Mouse (Mus musculus): ENCODE data around the gene Fto. TPM values are rescaled to one million over a fixed set of nuclear protein-coding genes. Genes with fewer than 3 reads are reported as not detected.

Gene Fto
- polyA plus RNA-seq, 1 experiment = 43.9 TPM

DNA sequence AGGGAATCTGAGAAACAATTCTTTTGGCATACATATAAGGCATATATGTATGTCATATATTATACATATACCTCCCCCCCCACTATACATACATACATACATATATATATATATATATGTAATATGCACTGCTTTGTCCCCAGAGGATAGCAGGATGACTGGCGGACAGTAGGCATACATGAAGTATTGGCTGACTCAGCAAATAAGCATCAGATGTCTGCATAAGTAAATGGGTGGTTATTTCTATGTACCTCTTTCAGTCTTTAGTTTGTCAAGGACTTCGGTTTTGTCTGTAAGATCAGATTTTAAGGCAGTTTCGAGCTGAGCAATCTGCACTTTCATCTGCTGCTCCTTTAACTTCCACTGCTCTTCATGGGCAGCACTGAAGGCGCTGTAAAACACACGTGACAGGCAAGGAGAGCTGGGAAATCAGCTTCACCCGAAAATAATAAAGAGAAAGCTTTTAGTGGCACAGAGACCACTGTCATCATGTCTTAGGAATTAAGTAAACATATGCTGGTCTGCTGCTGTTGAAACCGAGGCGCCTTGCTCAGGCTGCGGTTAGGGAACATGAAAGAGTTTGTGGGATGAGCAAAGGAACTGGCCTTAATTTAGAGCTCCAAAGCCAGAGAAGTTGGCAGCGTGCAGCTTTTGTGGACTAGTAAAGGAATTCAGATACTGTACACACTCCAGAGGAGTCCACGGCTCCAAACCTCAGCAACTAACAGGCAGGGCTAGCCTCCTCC is 32.7 kb upstream of the Fto start:
- no peak for TF ChIP-seq POLR2A (IDR thresholded peaks at IDR 0.05; ENCODE audit: low read depth, low read length)
- no peak for TF ChIP-seq CTCF (conservative IDR thresholded peaks at IDR 0.05; ENCODE audit: insufficient read depth, insufficient read length, low read depth, low read length)
- Histone ChIP-seq H3K4me1 (ENCODE audit: control insufficient read depth, insufficient read depth, low read length) (no peaks in the 10 kb centered on the region), H3K36me3 (ENCODE audit: control insufficient read depth, insufficient read depth, low read length) (0 out of 2 replicates have a peak, but pooled peaks cover 2% of the 10 kb centered on the region), H3K27me3 (replicated peaks; ENCODE audit: control insufficient read depth, insufficient read depth, low read length) (no peaks in the 10 kb centered on the region), H3K27ac (ENCODE audit: insufficient read depth, low read depth, low read length) (no peak overlapping the region), H3K4me3 (ENCODE audit: insufficient read depth, low read depth, low read length) (no peak overlapping the region)
- WGBS = 88% methylated on average over 11 of the region's 11 CpGs
- DNase-seq = no peak

DNA sequence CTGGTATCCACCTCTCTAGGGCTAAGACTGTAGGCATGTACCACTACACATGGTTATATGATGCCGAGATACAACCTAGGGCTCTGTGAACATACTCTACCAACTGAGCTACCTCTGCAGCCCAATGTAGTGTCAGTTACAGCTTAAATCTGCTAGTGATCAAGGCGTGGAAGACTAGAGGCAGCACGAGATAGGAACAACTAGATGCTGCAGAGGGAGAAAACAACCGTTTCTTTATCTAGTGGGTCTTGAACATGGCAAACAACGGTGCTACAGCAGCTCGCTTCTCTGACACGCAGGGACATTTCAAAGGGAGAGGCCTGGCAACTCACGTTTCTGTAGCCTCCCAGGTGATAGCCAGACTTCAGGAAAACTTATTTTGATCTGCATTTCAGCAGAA is 31.8 kb upstream of the Fto start:
- Histone ChIP-seq H3K27ac (ENCODE audit: insufficient read depth, low read depth, low read length) (no peak overlapping the region), H3K4me1 (ENCODE audit: control insufficient read depth, insufficient read depth, low read length) (no peaks in the 10 kb centered on the region), H3K36me3 (ENCODE audit: control insufficient read depth, insufficient read depth, low read length) (0 out of 2 replicates have a peak, but pooled peaks cover 2% of the 10 kb centered on the region), H3K27me3 (replicated peaks; ENCODE audit: control insufficient read depth, insufficient read depth, low read length) (no peaks in the 10 kb centered on the region), H3K4me3 (ENCODE audit: insufficient read depth, low read depth, low read length) (no peak overlapping the region)
- TF ChIP-seq CTCF (conservative IDR thresholded peaks at IDR 0.05; ENCODE audit: insufficient read depth, insufficient read length, low read depth, low read length) (no peak), POLR2A (IDR thresholded peaks at IDR 0.05; ENCODE audit: low read depth, low read length) (no peak)
- DNase-seq = no peak
- WGBS = 93% methylated on average over 8 of the region's 8 CpGs

DNA sequence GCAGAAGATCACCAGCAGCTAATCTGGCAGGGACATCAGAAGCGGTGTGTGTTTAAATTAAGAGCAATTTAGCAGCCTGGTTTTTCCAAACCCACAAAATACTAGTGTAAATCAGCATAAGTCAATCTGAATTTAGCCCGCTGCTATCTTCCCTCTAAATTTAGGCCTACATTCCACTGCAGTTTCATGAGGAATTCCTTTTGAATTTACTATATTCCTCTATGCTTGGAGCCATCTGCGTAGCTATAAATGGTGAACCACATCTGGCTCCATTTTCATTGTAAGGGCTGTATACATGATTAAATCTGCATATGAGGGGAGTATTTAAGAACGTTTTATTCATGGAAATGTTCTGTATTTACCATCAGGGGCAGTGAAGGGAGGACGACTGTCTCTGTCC is 30.7 kb upstream of the Fto start:
- Histone ChIP-seq H3K36me3 (ENCODE audit: control insufficient read depth, insufficient read depth, low read length) (0 out of 2 replicates have a peak, but pooled peaks cover 2% of the 10 kb centered on the region), H3K4me1 (ENCODE audit: control insufficient read depth, insufficient read depth, low read length) (no peaks in the 10 kb centered on the region), H3K4me3 (ENCODE audit: insufficient read depth, low read depth, low read length) (no peak overlapping the region), H3K27ac (ENCODE audit: insufficient read depth, low read depth, low read length) (no peak overlapping the region), H3K27me3 (replicated peaks; ENCODE audit: control insufficient read depth, insufficient read depth, low read length) (no peaks in the 10 kb centered on the region)
- 85% methylated on average over 5 of the region's 5 CpGs for WGBS
- DNase-seq = no peak
- TF ChIP-seq POLR2A (IDR thresholded peaks at IDR 0.05; ENCODE audit: low read depth, low read length) (no peak), CTCF (conservative IDR thresholded peaks at IDR 0.05; ENCODE audit: insufficient read depth, insufficient read length, low read depth, low read length) (no peak)

DNA sequence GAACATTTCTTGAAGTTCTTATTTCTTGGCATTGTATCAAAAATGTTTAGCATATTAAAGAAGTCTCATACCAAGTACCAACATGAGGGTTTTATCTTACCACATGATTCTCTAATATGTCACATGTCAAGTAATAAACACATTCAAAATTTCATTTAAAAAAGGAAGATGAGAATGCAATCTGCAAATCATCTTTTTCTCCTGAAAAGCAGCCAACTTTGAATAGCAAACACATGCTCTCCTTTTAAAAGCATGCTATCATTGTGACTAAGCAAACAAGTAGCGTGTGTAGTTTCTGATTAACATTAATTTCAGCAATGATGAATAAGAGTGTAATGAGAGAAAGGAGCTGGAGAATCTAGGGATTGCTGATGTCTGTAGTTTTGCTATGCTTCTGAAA is 29.5 kb upstream of the Fto start:
- no peaks in the 10 kb centered on the region for H3K4me1 ChIP-seq (ENCODE audit: control insufficient read depth, insufficient read depth, low read length)
- DNase-seq = no peak
- 80% methylated on average over 1 of the region's 1 CpGs for WGBS
- 0 out of 2 replicates have a peak, but pooled peaks cover 2% of the 10 kb centered on the region for H3K36me3 ChIP-seq (ENCODE audit: control insufficient read depth, insufficient read depth, low read length)
- TF ChIP-seq CTCF (conservative IDR thresholded peaks at IDR 0.05; ENCODE audit: insufficient read depth, insufficient read length, low read depth, low read length) (no peak), POLR2A (IDR thresholded peaks at IDR 0.05; ENCODE audit: low read depth, low read length) (no peak)
- no peak overlapping the region for H3K27ac ChIP-seq (ENCODE audit: insufficient read depth, low read depth, low read length)
- no peak overlapping the region for H3K4me3 ChIP-seq (ENCODE audit: insufficient read depth, low read depth, low read length)
- no peaks in the 10 kb centered on the region for H3K27me3 ChIP-seq (replicated peaks; ENCODE audit: control insufficient read depth, insufficient read depth, low read length)

DNA sequence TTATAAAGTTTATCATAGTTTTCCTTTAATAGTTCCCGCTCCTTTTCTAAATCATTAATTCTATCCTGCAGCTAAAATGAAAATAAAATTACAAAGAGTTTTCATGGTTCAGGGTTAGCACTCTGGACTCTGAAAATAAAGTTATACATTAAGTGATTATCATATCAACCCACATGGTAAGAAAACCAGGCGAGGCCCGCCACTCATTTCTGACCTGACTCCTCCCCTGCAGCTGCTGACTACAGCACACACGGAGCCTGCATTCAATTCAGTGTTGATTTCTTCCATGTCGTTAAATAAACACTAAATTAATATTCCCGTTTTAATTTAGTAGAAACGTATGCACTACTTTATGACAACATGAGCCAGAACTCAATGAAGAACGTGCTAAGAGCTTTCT is 27.1 kb upstream of the Fto start:
- no peak for DNase-seq
- 86% methylated on average over 8 of the region's 8 CpGs for WGBS
- Histone ChIP-seq H3K4me3 (ENCODE audit: insufficient read depth, low read depth, low read length) (no peak overlapping the region), H3K27me3 (replicated peaks; ENCODE audit: control insufficient read depth, insufficient read depth, low read length) (no peaks in the 10 kb centered on the region), H3K4me1 (ENCODE audit: control insufficient read depth, insufficient read depth, low read length) (no peaks in the 10 kb centered on the region), H3K36me3 (ENCODE audit: control insufficient read depth, insufficient read depth, low read length) (no peaks in the 10 kb centered on the region), H3K27ac (ENCODE audit: insufficient read depth, low read depth, low read length) (no peak overlapping the region)
- TF ChIP-seq POLR2A (IDR thresholded peaks at IDR 0.05; ENCODE audit: low read depth, low read length) (no peak), CTCF (conservative IDR thresholded peaks at IDR 0.05; ENCODE audit: insufficient read depth, insufficient read length, low read depth, low read length) (no peak)

DNA sequence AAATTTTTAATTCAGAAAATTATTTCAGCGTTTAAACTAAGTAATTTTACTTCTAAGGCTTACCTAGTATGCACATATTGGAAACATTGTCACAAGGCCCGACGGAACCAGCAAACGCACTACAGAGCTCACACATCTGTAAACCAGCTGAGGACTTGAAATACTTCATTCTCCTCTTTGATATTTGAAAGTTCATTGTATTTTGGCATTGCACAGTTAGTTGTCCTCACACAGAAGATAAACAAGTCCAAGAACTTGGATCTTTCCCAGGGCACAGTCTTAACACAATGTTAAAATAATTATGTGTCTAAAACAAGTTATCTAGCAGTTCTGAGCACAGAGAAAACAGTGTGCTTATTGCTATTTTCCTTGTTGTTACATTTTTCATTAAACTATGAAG is 22.7 kb upstream of the Fto start:
- no peaks in the 10 kb centered on the region; the same call in 1 of the 2 replicates for H3K36me3 ChIP-seq (ENCODE audit: control insufficient read depth, insufficient read depth, low read length)
- no peak for DNase-seq
- TF ChIP-seq POLR2A (IDR thresholded peaks at IDR 0.05; ENCODE audit: low read depth, low read length) (no peak), CTCF (conservative IDR thresholded peaks at IDR 0.05; ENCODE audit: insufficient read depth, insufficient read length, low read depth, low read length) (no peak)
- no peak overlapping the region for H3K4me3 ChIP-seq (ENCODE audit: insufficient read depth, low read depth, low read length)
- WGBS = 91% methylated on average over 4 of the region's 4 CpGs
- no peaks in the 10 kb centered on the region for H3K27me3 ChIP-seq (replicated peaks; ENCODE audit: control insufficient read depth, insufficient read depth, low read length)
- no peak overlapping the region for H3K27ac ChIP-seq (ENCODE audit: insufficient read depth, low read depth, low read length)
- no peaks in the 10 kb centered on the region for H3K4me1 ChIP-seq (ENCODE audit: control insufficient read depth, insufficient read depth, low read length)

DNA sequence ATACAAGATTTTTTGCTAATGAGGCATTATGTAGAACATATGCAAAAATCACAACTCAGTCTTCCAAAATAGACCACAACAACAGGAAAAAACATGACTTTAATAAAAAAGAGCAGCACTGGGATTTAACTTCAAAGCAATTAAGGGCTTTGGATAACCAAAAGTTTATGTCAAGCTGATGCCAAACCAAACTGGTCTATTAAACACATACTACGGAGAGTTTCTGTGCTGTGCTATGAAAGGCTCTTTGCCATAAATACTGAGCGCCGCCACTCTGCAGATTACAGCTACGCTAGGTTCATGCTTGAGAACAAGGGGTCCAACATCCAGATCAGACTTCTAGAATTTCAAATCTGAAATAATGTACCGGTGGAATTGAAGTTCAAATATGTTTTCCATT is 17.5 kb upstream of the Fto start:
- no peaks in the 10 kb centered on the region for H3K27me3 ChIP-seq (replicated peaks; ENCODE audit: control insufficient read depth, insufficient read depth, low read length)
- H3K27ac ChIP-seq (ENCODE audit: insufficient read depth, low read depth, low read length) = no peak overlapping the region
- 97% methylated on average over 5 of the region's 5 CpGs for WGBS
- H3K4me1 ChIP-seq (ENCODE audit: control insufficient read depth, insufficient read depth, low read length) = no peaks in the 10 kb centered on the region
- no peaks in the 10 kb centered on the region; the same call in 1 of the 2 replicates for H3K36me3 ChIP-seq (ENCODE audit: control insufficient read depth, insufficient read depth, low read length)
- TF ChIP-seq CTCF (conservative IDR thresholded peaks at IDR 0.05; ENCODE audit: insufficient read depth, insufficient read length, low read depth, low read length) (no peak), POLR2A (IDR thresholded peaks at IDR 0.05; ENCODE audit: low read depth, low read length) (no peak)
- DNase-seq = no peak
- H3K4me3 ChIP-seq (ENCODE audit: insufficient read depth, low read depth, low read length) = no peak overlapping the region
